7 mouse cellular contexts compared by ENCODE assay signal in genomic region chr9:57653283-57653682, GRCm38 (mm10). TPM values are rescaled to one million over a fixed set of nuclear protein-coding genes. Genes with fewer than 3 reads are reported as not detected.
DNase-seq lines count a peak whose midpoint lies in the region; ATAC-seq and TF ChIP-seq lines count a peak whose summit lies in the region.

Csk (minus strand) TSS chr9:57653631.

- H3K36me3 ChIP-seq in heart, embryonic 14.5 days (ENCODE audit: control insufficient read depth, insufficient read depth, low read length): no peaks in the 10 kb centered on the region
- no peaks in the 10 kb centered on the region for H3K36me3 ChIP-seq in myocyte (ENCODE audit: control insufficient read depth, insufficient read depth)

- ATAC-seq in common myeloid progenitor, adult 5-6 weeks (replicated peaks; ENCODE audit: low read depth, poor library complexity, severe bottlenecking): no peak
- no peak for ATAC-seq in heart, embryonic 14.5 days (ENCODE audit: insufficient number of reproducible peaks, insufficient read depth, low FRiP score, low read depth)

- TF ChIP-seq POLR2A in myocyte (IDR thresholded peaks at IDR 0.05; ENCODE audit: insufficient read length, low read depth): no peak

- intact Hi-C loops in left cerebral cortex, postnatal 14 days (cut with DNase I): loop anchor here (5.0 to 10.0 kb wide), 2 partner anchors 131 to 342 kb away; partner anchors contain the start of gene Cox5a

- peak; percentile 50 to 58 for DNase-seq in spleen, postnatal 36 days (ENCODE audit: low spot score in 2 of 2)
- no peak for DNase-seq in spleen, postnatal 4 days (ENCODE audit: low spot score in 2 of 2)
- no peak for DNase-seq in left cerebral cortex, postnatal 14 days (ENCODE audit: low spot score in 2 of 2)
- no peak for DNase-seq in embryo, embryonic 10.5 days (ENCODE audit: low spot score)

- H3K9ac ChIP-seq in heart, embryonic 14.5 days (ENCODE audit: low read length): no peak within 1 kb of the TSS; the same call in 1 of the 2 replicates

- H3K79me2 ChIP-seq in myocyte (ENCODE audit: control insufficient read depth, insufficient read depth): no peaks in the 10 kb centered on the region

- peaks cover 10% of the 10 kb centered on the region; the same call in 1 of the 2 replicates for H3K27me3 ChIP-seq in heart, embryonic 14.5 days (ENCODE audit: control insufficient read depth, insufficient read depth, low read length)
- no peaks in the 10 kb centered on the region for H3K27me3 ChIP-seq in myocyte (ENCODE audit: control insufficient read depth, insufficient read depth, insufficient read length)

- WGBS in heart, embryonic 14.5 days: 66% methylated on average over 5 of the region's 5 CpGs

- H3K27ac ChIP-seq in heart, embryonic 14.5 days (replicated peaks in 1 of 2; ENCODE audit: control insufficient read depth in 1 of 2, insufficient read depth in 1 of 2, low read depth in 2 of 2, low read length in 2 of 2): no peak within 1 kb of the TSS

- no peak within 1 kb of the TSS for H3K4me2 ChIP-seq in heart, embryonic 14.5 days (ENCODE audit: low read length)
- H3K4me2 ChIP-seq in myocyte (ENCODE audit: low read depth): no peak within 1 kb of the TSS

- no peaks in the 10 kb centered on the region for H3K9me3 ChIP-seq in heart, embryonic 14.5 days (ENCODE audit: control insufficient read depth, low read length)

- H3ac ChIP-seq in myocyte (ENCODE audit: control insufficient read depth, insufficient read length): no peak within 1 kb of the TSS

- no peak within 1 kb of the TSS for H3K4me3 ChIP-seq in heart, embryonic 14.5 days (ENCODE audit: control insufficient read depth in 1 of 2, insufficient read depth in 1 of 2, low read depth in 1 of 2, low read length in 2 of 2)
- H3K4me3 ChIP-seq in myocyte: no peak within 1 kb of the TSS

- H3K4me1 ChIP-seq in heart, embryonic 14.5 days (ENCODE audit: control insufficient read depth in 2 of 2, insufficient read depth in 2 of 2, low read length in 2 of 2): peaks cover 6 to 7% of the 10 kb centered on the region in 2 experiments; a peak in 2 of 4 replicates

TF ChIP-seq in myocyte, 11 proteins besides CTCF, POLR2A, EP300 and RAD21:
- TF ChIP-seq TCF12 (IDR thresholded peaks at IDR 0.05; ENCODE audit: insufficient read depth, poor library complexity, severe bottlenecking): no peak
- no peak for TF ChIP-seq TCF3 (IDR thresholded peaks at IDR 0.05; ENCODE audit: insufficient read length, low read depth)
- TF ChIP-seq MAX (IDR thresholded peaks at IDR 0.05; ENCODE audit: low read depth): no peak
- no peak for TF ChIP-seq MYOD1 (IDR thresholded peaks at IDR 0.05; ENCODE audit: control insufficient read depth in 1 of 3, insufficient read length in 2 of 3, low read depth in 2 of 3)
- TF ChIP-seq SRF (IDR thresholded peaks at IDR 0.05; ENCODE audit: control insufficient read depth, insufficient read length, low read depth): no peak
- TF ChIP-seq MYOG (IDR thresholded peaks at IDR 0.05; ENCODE audit: control insufficient read depth in 1 of 3, insufficient read depth in 1 of 3, insufficient read length in 2 of 3, low read depth in 2 of 3): no peak
- TF ChIP-seq E2F4 (IDR thresholded peaks at IDR 0.05; ENCODE audit: insufficient read depth): no peak
- TF ChIP-seq USF1 (IDR thresholded peaks at IDR 0.05; ENCODE audit: low read depth): no peak
- no peak for TF ChIP-seq CEBPB (IDR thresholded peaks at IDR 0.05; ENCODE audit: insufficient read depth, poor library complexity, severe bottlenecking)
- TF ChIP-seq POLR2AphosphoS2 (IDR thresholded peaks at IDR 0.05; ENCODE audit: insufficient read length, low read depth): no peak
- TF ChIP-seq REST (IDR thresholded peaks at IDR 0.05; ENCODE audit: insufficient read depth, insufficient read length): no peak

RNA-seq across cellular contexts. Expression of gene Csk, which starts in this region (rescaled TPM):
- total RNA-seq in common myeloid progenitor, adult 5-6 weeks (2017): 134 and 190 TPM in 2 replicates
- 13.1 and 14.9 TPM in 2 replicates for polyA plus RNA-seq in heart, embryonic 14.5 days (2014; fragmentation: Nextera tagmentation; extraction: Ambion mirVana)
- total RNA-seq in left cerebral cortex, postnatal 14 days (2021): 10 to 100 TPM; 46.8 to 47.1 TPM
- 76.7 TPM for polyA plus RNA-seq in myocyte (2012; fragmentation: generic; extraction: Trizol)

Comparison
In these comparisons a context has a peak if more than half of its experiments do, and no peak if none do; other contexts are left out.
1. DNase-seq: peak in spleen, postnatal 36 days (2 of 2); none in spleen, postnatal 4 days (0 of 2), left cerebral cortex, postnatal 14 days (0 of 2) and embryo, embryonic 10.5 days (single experiment).